ENCODE assay signal across 8 mouse cellular contexts in genomic region chr6:136518537-136519246, GRCm38 (mm10). TPM values are rescaled to one million over a fixed set of nuclear protein-coding genes. Genes with fewer than 3 reads are reported as not detected.
DNase-seq lines count a peak whose midpoint lies in the region; ATAC-seq and TF ChIP-seq lines count a peak whose summit lies in the region.

No protein-coding gene starts in this region.

- peak overlapping the region; percentile 96 for H3K27ac ChIP-seq in ES-Bruce4 (ENCODE audit: insufficient read depth, low read length)
- H3K27ac ChIP-seq in forebrain, embryonic 12.5 days: peak overlapping the region; percentile 98
- H3K27ac ChIP-seq in heart, postnatal 0 days (ENCODE audit: low read depth): peak overlapping the region; percentile 94
- H3K27ac ChIP-seq in liver, embryonic 14.5 days: peak overlapping the region; percentile 94
- H3K27ac ChIP-seq in stomach, embryonic 15.5 days: peak overlapping the region; percentile 98

- no peak; the same call in 1 of the 2 replicates for TF ChIP-seq EP300 in ES-Bruce4 (IDR thresholded peaks at IDR 0.05; ENCODE audit: insufficient read depth, low read depth, low read length)
- peak; percentile 74 for TF ChIP-seq EP300 in heart, postnatal 0 days (IDR thresholded peaks at IDR 0.05; ENCODE audit: low read depth)
- peak; percentile 46; the same call in 1 of the 2 replicates for TF ChIP-seq EP300 in liver, embryonic 14.5 days (IDR thresholded peaks at IDR 0.05; ENCODE audit: low read depth)

- TF ChIP-seq POLR2A in ES-Bruce4 (IDR thresholded peaks at IDR 0.05; ENCODE audit: insufficient read depth, low read length): no peak

- H3K4me3 ChIP-seq in ES-Bruce4 (ENCODE audit: low read depth, low read length): peak overlapping the region; percentile 79
- H3K4me3 ChIP-seq in forebrain, embryonic 12.5 days (replicated peaks): peak overlapping the region; percentile 60
- H3K4me3 ChIP-seq in heart, postnatal 0 days (ENCODE audit: low read depth, low read length): peak overlapping the region; percentile 56
- H3K4me3 ChIP-seq in liver, embryonic 14.5 days (ENCODE audit: insufficient read depth in 1 of 2, low read depth in 2 of 2, low read length in 2 of 2): peak overlapping the region; percentile 74 to 89
- H3K4me3 ChIP-seq in stomach, embryonic 15.5 days (replicated peaks): peak overlapping the region; percentile 59

- H3K9ac ChIP-seq in ES-Bruce4 (ENCODE audit: low read depth, poor library complexity, severe bottlenecking): peak overlapping the region; percentile 47
- peak overlapping the region; percentile 57 for H3K9ac ChIP-seq in forebrain, embryonic 12.5 days
- H3K9ac ChIP-seq in heart, postnatal 0 days (replicated peaks; ENCODE audit: low read depth, low read length): peak overlapping the region; percentile 54
- peak overlapping the region; percentile 82 for H3K9ac ChIP-seq in liver, embryonic 14.5 days (replicated peaks)
- no peak overlapping the region for H3K9ac ChIP-seq in stomach, embryonic 15.5 days

- no peaks in the 10 kb centered on the region for H3K36me3 ChIP-seq in ES-Bruce4 (ENCODE audit: control insufficient read depth, insufficient read depth, low read length, poor library complexity, severe bottlenecking)
- peaks cover 11% of the 10 kb centered on the region for H3K36me3 ChIP-seq in forebrain, embryonic 12.5 days (replicated peaks)
- peaks cover 6% of the 10 kb centered on the region; the same call in 1 of the 2 replicates for H3K36me3 ChIP-seq in heart, postnatal 0 days (replicated peaks; ENCODE audit: control insufficient read depth, insufficient read depth, low read length)
- H3K36me3 ChIP-seq in liver, embryonic 14.5 days (replicated peaks; ENCODE audit: control insufficient read depth, insufficient read depth, low read depth): peaks cover 5% of the 10 kb centered on the region
- peaks cover 12% of the 10 kb centered on the region; the same call in 1 of the 2 replicates for H3K36me3 ChIP-seq in stomach, embryonic 15.5 days

- H3K9me3 ChIP-seq in ES-Bruce4 (replicated peaks; ENCODE audit: control insufficient read depth, insufficient read depth, low read length, poor library complexity, severe bottlenecking): peaks cover 7% of the 10 kb centered on the region
- peaks cover 14% of the 10 kb centered on the region; the same call in 1 of the 2 replicates for H3K9me3 ChIP-seq in forebrain, embryonic 12.5 days
- peaks cover 8% of the 10 kb centered on the region for H3K9me3 ChIP-seq in heart, postnatal 0 days (replicated peaks; ENCODE audit: control insufficient read depth, low read length)
- H3K9me3 ChIP-seq in liver, embryonic 14.5 days (ENCODE audit: control insufficient read depth, low read length): peaks cover 2% of the 10 kb centered on the region; the same call in 1 of the 2 replicates
- no peaks in the 10 kb centered on the region for H3K9me3 ChIP-seq in stomach, embryonic 15.5 days

- H3K4me1 ChIP-seq in ES-Bruce4 (ENCODE audit: control insufficient read depth, insufficient read depth, low read length): no peaks in the 10 kb centered on the region
- 0 out of 2 replicates have a peak, but pooled peaks cover 3% of the 10 kb centered on the region for H3K4me1 ChIP-seq in forebrain, embryonic 12.5 days
- peaks cover 7% of the 10 kb centered on the region; the same call in 1 of the 2 replicates for H3K4me1 ChIP-seq in heart, postnatal 0 days (ENCODE audit: control insufficient read depth, insufficient read depth)
- H3K4me1 ChIP-seq in liver, embryonic 14.5 days (replicated peaks; ENCODE audit: control insufficient read depth in 2 of 2, insufficient read depth in 2 of 2, low read length in 1 of 2): peaks cover 16 to 29% of the 10 kb centered on the region in 2 experiments
- H3K4me1 ChIP-seq in stomach, embryonic 15.5 days: peaks cover 3% of the 10 kb centered on the region; the same call in 1 of the 2 replicates

- DNase-seq in heart, postnatal 0 days (ENCODE audit: low spot score): peak; percentile 100
- peak; percentile 97 to 98 for DNase-seq in kidney, postnatal 36 days
- peak; percentile 98 to 99 (median 99) for DNase-seq in liver, embryonic 14.5 days (ENCODE audit: low read depth in 3 of 3, low spot score in 3 of 3)
- DNase-seq in neural tube, embryonic 10.5 days (ENCODE audit: extremely low spot score, low spot score): peak; percentile 95

- H3K4me2 ChIP-seq in forebrain, embryonic 12.5 days: peak overlapping the region; percentile 41
- peak overlapping the region; percentile 43 for H3K4me2 ChIP-seq in heart, postnatal 0 days (ENCODE audit: low read depth, low read length)
- peak overlapping the region; percentile 68 for H3K4me2 ChIP-seq in liver, embryonic 14.5 days (ENCODE audit: low read depth)
- peak overlapping the region; percentile 39 for H3K4me2 ChIP-seq in stomach, embryonic 15.5 days

- TF ChIP-seq CTCF in ES-Bruce4 (IDR thresholded peaks at IDR 0.05; ENCODE audit: low read depth, low read length): no peak
- TF ChIP-seq CTCF in heart, postnatal 0 days (IDR thresholded peaks at IDR 0.05; ENCODE audit: low read depth): peak; percentile 46
- peak; percentile 58 for TF ChIP-seq CTCF in liver, embryonic 14.5 days (IDR thresholded peaks at IDR 0.05; ENCODE audit: low read depth)

- WGBS in forebrain, embryonic 12.5 days: under 1% methylated on average over 59 of the region's 59 CpGs
- under 1% methylated on average over 59 of the region's 59 CpGs for WGBS in heart, postnatal 0 days
- under 1% methylated on average over 59 of the region's 59 CpGs for WGBS in liver, embryonic 14.5 days (ENCODE audit: insufficient replicate concordance)
- WGBS in stomach, embryonic 15.5 days: under 1% methylated on average over 59 of the region's 59 CpGs

- no peaks in the 10 kb centered on the region for H3K27me3 ChIP-seq in ES-Bruce4 (ENCODE audit: control insufficient read depth, insufficient read depth, low read length, poor library complexity, severe bottlenecking)
- 0 out of 2 replicates have a peak, but pooled peaks cover 2% of the 10 kb centered on the region for H3K27me3 ChIP-seq in forebrain, embryonic 12.5 days
- H3K27me3 ChIP-seq in heart, postnatal 0 days (ENCODE audit: control insufficient read depth, insufficient read depth, low read length): no peaks in the 10 kb centered on the region
- H3K27me3 ChIP-seq in liver, embryonic 14.5 days (ENCODE audit: control insufficient read depth, insufficient read depth, low read length): no peaks in the 10 kb centered on the region
- no peaks in the 10 kb centered on the region for H3K27me3 ChIP-seq in stomach, embryonic 15.5 days (replicated peaks)

- ATAC-seq in cerebellum, adult (ENCODE audit: insufficient number of reproducible peaks, low FRiP score, low TSS enrichment): peak; percentile 97
- peak; percentile 99 for ATAC-seq in forebrain, embryonic 12.5 days (ENCODE audit: low FRiP score)
- peak; percentile 98 for ATAC-seq in heart, postnatal 0 days (ENCODE audit: insufficient read depth, low read depth)
- ATAC-seq in liver, embryonic 14.5 days (ENCODE audit: insufficient read depth): peak; percentile 95
- peak; percentile 98 for ATAC-seq in stomach, embryonic 15.5 days (ENCODE audit: insufficient read depth, low FRiP score, low read depth)

RNA-seq across cellular contexts. Expression of gene Atf7ip, which starts 12.7 kb away (rescaled TPM):
- 110 and 114 TPM in 2 replicates for polyA plus RNA-seq in ES-Bruce4 (2011; ENCODE audit: insufficient read depth, insufficient read length, low read depth, missing spikeins)
- polyA plus RNA-seq in forebrain, embryonic 12.5 days (2016; fragmentation: Nextera tagmentation; extraction: Ambion mirVana): 63.2 and 72.4 TPM in 2 replicates
- 43.3 and 54.5 TPM in 2 replicates for total RNA-seq in heart, postnatal 0 days (2014; rRNA removed; ENCODE audit: low replicate concordance)
- 16.5 and 19.2 TPM in 2 replicates for polyA plus RNA-seq in heart, postnatal 0 days (2015; fragmentation: Nextera tagmentation; extraction: Ambion mirVana)
- polyA plus RNA-seq in liver, embryonic 14.5 days (2012; rRNA removed): 5.8 and 7.2 TPM in 2 replicates
- polyA plus RNA-seq in liver, embryonic 14.5 days (2014; fragmentation: Nextera tagmentation; extraction: Ambion mirVana): 14.2 TPM in 2 replicates
- 34.6 and 38.1 TPM in 2 replicates for polyA plus RNA-seq in stomach, embryonic 15.5 days (2015; fragmentation: Nextera tagmentation; extraction: Ambion mirVana)

Comparison
In these comparisons a context has a peak if more than half of its experiments do, and no peak if none do; other contexts are left out.
1. Peak in every context shown above with its lines: DNase-seq, ATAC-seq, H3K4me3 ChIP-seq and H3K27ac ChIP-seq.